Mouse (Mus musculus): ENCODE results near the gene Arhgap20.

The Arhgap20 gene

GRCm38 (mm10) chr9:51799156-51799555 is 34.0 kb downstream of the Arhgap20 start:
- DNase-seq, result no peak

DNA sequence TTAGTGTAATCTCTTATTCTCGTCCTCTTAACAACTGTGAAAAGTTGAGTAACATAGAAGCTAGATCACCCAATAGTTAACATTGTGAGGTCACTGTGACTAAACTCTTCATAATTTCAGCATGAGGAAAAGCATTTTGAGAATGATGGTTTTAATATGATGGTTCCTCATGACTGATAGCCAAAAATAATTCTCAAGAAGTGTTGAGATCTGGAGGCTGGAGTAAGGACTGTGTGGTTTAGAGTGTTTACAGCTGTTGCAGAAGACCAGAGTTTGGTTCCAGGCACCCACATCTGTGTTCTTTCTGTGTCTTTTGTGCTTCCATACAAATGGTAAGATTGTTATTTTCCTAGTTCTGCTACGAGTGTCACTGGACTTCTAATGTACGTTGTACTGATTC is 42.1 kb downstream of the Arhgap20 start:
- DNase-seq, result no peak

DNA sequence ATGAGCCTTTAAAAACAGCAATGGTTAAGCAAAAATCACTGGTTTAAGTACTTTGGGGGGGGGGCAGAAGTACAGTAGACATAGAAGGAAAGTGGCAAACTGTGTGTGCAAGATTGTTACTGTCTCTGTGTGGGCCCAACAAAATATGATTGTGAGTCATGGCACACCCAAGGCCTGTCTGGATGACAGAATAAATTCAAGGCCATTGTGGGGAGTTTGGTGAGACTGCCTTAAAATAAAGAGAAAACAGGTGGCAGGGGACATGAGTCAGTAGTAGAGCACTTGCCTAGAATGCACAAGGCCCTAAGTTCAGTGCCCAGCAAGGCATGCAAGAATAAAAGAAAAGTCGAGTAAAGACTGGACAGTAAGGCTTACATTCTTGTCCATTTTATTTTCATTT is 47.8 kb downstream of the Arhgap20 start:
- DNase-seq, result no peak

DNA sequence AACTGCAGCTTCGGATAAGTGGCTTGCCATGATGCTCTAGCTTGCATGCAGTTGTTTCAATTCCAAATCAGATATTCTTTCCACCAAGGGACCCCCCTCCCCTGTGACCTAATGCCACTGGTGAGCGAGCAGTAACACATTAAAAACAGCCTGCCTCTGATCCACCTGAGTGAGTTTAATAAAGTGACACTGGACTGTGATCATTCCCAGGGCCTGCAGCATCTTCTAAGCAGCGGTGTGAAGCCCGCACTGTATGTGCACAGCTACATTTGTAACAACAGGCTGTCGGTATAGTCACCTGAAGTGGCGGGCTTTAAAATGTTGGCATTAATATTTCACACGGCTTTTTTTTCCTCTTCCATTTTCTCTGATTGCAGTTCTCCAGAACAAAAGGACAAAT is 59.4 kb downstream of the Arhgap20 start:
- no peak for DNase-seq

DNA sequence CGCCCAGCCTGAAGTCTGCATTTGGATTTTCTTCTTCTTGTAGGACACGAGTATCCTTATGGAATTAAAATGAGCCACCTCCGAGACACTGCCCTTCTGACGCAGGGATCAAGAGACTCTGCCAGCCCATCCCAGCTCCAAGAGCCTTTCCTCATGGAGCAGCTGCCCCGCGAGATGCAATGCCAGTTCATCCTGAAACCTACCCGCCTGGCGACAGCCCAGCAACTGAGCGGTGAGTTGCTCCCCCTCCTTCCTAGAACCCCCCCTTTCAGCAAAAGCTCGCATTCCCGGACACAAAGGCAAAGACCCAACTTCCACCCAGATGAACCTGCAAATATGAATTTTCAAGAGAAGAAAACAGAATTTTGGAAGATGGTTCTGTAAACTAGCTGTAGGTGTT is 66.5 kb downstream of the Arhgap20 start:
- DNase-seq, result no peak

- no peak for DNase-seq
Measured at GRCm38 (mm10) chr9:51832368-51832767, 67.2 kb downstream of the Arhgap20 start.

- DNase-seq, result peak; percentile 29 to 64
Measured at GRCm38 (mm10) chr9:51837716-51838115, 72.6 kb downstream of the Arhgap20 start.

- DNase-seq, result peak; percentile 8 to 11
Measured at GRCm38 (mm10) chr9:51843216-51843615, 78.1 kb downstream of the Arhgap20 start.

- no peak for DNase-seq
Measured at GRCm38 (mm10) chr9:51845796-51846195, 80.7 kb downstream of the Arhgap20 start.

GRCm38 (mm10) chr9:51853772-51854171 is 88.6 kb downstream of the Arhgap20 start:
- no peak for DNase-seq

DNA sequence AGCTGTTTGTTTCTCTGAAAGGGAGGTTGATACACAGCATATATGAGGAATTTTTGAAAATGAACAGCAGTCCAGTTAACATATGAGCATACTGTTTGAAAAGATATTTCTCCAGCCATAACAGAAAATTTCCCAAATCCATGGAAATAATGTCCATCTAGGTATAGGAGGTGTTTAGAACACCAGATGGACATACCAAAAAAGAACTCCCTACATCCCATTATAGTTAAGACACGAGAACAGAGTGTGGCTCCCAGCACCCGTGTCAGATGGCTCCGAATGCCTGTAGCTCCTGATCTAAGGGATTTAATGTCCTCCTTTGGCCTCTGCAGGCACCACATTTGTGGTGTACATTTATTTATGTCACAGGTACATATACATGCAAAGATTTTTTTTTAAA is 99.1 kb downstream of the Arhgap20 start:
- no peak for DNase-seq

- DNase-seq, result no peak
Measured at GRCm38 (mm10) chr9:51866634-51867033, 101.5 kb downstream of the Arhgap20 start.

GRCm38 (mm10) chr9:51869056-51869455 is 103.9 kb downstream of the Arhgap20 start:
- DNase-seq, result peak; percentile 77 to 81

- no peak for DNase-seq
Measured at GRCm38 (mm10) chr9:51874348-51874747, 109.2 kb downstream of the Arhgap20 start.

GRCm38 (mm10) chr9:51875531-51875930 is 110.4 kb downstream of the Arhgap20 start:
- DNase-seq, result peak in 1 of 2 experiments; percentile 8

DNA sequence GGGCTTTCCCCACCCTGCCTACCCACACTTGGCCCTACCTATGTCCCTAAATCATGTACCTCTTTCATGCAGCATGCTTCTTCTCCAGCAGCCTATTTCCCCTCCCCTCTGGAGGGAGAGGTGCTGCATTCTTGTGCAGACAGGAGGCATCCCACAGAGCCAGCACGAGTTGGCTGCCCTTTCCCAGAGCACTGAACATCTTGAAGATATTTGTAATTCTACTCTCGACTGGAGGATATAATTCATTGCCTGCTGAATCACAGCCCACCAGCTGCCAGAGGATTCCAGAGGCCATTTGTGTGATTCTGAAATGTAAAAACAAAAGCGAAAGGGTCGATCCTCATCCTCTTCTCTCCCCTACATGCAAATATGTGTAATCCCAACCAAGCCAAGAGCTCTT is 116.2 kb downstream of the Arhgap20 start:
- peak; percentile 23 to 26 for DNase-seq

- DNase-seq, result no peak
Measured at GRCm38 (mm10) chr9:51881881-51882280, 116.7 kb downstream of the Arhgap20 start.

GRCm38 (mm10) chr9:51883319-51883718 is 118.2 kb downstream of the Arhgap20 start:
- DNase-seq, result peak; percentile 10 to 24

DNA sequence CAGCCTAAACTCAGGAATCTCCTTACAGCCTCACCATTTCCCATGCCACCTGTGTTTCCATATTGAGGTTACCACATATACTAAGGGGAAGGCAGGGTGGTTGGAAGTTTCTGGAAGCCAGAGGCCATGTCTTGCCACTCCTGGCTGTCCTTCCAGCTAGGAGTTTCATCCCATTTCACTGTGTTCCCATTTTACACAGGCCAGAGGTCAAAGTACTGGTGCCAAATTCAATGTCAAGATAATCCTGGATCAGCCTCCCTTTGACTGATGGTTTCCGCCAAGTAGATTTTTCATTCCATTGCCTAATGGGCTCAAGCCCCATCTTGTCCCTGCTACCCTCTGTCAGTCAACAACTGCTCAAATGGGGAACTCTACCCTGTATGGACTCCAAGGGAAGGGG is 127.8 kb downstream of the Arhgap20 start:
- DNase-seq, result no peak
